Mouse (Mus musculus) midbrain, embryonic 11.5 days (tissue): ENCODE results near the gene Rad18. TPM values are rescaled to one million over a fixed set of nuclear protein-coding genes. Genes with fewer than 3 reads are reported as not detected.
A peak's percentile ranks its signal among the peaks of the same experiment; 100 is the strongest.
"Not testable (repeated sequence)": the region's sequence is repeated elsewhere in the genome, so short reads cannot be mapped to it uniquely, and the experiment has no call there.

ENCODE experiments used
- ATAC-seq: fragments of 200-750 bp; cut with Nextera tagmentation; 2 replicates; pipeline ENCODE4 v1.8.0; 2017; ENCODE audit warnings: moderate TSS enrichment, moderate library complexity; ENCODE audit not compliant: low FRiP score
- DNase-seq: peaks from one replicate; pipeline ENCODE4 v3.0.0; 2015; ENCODE audit warnings: low spot score; ENCODE audit errors: missing footprints
- H3K27ac ChIP-seq: fragments of 300-500 bp; sonication (generic); 2 replicates; pipeline ENCODE4 v1.5.1; 2014; ENCODE audit warnings: low read depth, low read length
- H3K27me3 ChIP-seq: fragments of 300-500 bp; sonication (generic); 2 replicates; pipeline ENCODE4 v1.6.1; 2014; ENCODE audit warnings: mild to moderate bottlenecking, low read length, moderate library complexity, mixed read lengths; ENCODE audit not compliant: control insufficient read depth, insufficient read depth
- H3K36me3 ChIP-seq: fragments of 300-500 bp; sonication (generic); 2 replicates; pipeline ENCODE4 v1.6.1; 2014; ENCODE audit warnings: mild to moderate bottlenecking, low read length, moderate library complexity, mixed read lengths; ENCODE audit not compliant: control insufficient read depth, insufficient read depth
- H3K4me1 ChIP-seq: fragments of 300-500 bp; sonication (generic); 2 replicates; pipeline ENCODE4 v1.6.1; 2014; ENCODE audit warnings: low read length; ENCODE audit not compliant: control insufficient read depth, insufficient read depth
- H3K4me2 ChIP-seq: fragments of 300-500 bp; sonication (generic); 2 replicates; pipeline ENCODE4 v1.6.1; 2014; ENCODE audit warnings: mild to moderate bottlenecking, moderate library complexity
- H3K4me3 ChIP-seq: fragments of 300-500 bp; sonication (generic); 2 replicates; pipeline ENCODE4 v1.5.1; 2014; ENCODE audit warnings: low read depth, low read length
- H3K9ac ChIP-seq: fragments of 300-500 bp; sonication (generic); 2 replicates; pipeline ENCODE4 v1.6.1; 2014; ENCODE audit warnings: low read length
- H3K9me3 ChIP-seq: fragments of 300-500 bp; sonication (generic); 2 replicates; pipeline ENCODE4 v1.6.1; 2016; ENCODE audit warnings: low read length; ENCODE audit not compliant: control insufficient read depth
- whole genome bisulfite sequencing: fragments of 180-500 bp; shearing (Covaris S2); extraction: QIAGEN DNeasy Blood & Tissue Kit; methylation state at CpG from one replicate; pipeline ENCODE4 v1.1.7; 2014; 5-methylcytosine and 5-hydroxymethylcytosine counted together
- polyA plus RNA-seq: library from polyadenylated mRNA; unstranded; fragments of >200 nt; fragmentation: Nextera tagmentation; extraction: Ambion mirVana; gene quantifications from 2 replicates; pipeline ENCODE4 v1.2.1, GENCODE M21; 2014

Rad18 gene
- polyA plus RNA-seq, 1 experiment from 2014 or later = 39.7 TPM

DNA sequence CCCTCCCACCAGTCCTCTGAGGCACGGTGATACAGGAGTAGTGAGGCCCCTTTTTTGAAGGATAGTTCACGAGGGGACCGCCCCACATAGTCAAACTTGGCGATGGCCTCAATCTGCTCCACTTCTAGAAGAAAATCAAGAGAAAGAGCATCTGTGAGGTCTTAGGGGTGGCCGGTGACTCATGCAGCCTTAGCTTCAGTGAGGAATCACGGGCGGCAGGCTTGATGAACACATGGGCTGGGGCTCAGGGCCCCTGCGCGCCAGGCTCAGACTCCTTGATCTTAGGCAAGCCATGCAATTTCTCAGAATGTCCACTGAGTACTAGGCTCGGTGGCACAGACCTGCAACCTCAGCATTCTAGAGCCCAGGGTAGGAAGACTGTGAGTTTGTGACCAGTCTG, 34.9 kb upstream of the Rad18 start:
- Histone ChIP-seq H3K4me1 (peaks cover 16% of the 10 kb centered on the region), H3K36me3 (peaks cover 57% of the 10 kb centered on the region)
- WGBS = 94% methylated on average over 10 of the region's 10 CpGs

DNA sequence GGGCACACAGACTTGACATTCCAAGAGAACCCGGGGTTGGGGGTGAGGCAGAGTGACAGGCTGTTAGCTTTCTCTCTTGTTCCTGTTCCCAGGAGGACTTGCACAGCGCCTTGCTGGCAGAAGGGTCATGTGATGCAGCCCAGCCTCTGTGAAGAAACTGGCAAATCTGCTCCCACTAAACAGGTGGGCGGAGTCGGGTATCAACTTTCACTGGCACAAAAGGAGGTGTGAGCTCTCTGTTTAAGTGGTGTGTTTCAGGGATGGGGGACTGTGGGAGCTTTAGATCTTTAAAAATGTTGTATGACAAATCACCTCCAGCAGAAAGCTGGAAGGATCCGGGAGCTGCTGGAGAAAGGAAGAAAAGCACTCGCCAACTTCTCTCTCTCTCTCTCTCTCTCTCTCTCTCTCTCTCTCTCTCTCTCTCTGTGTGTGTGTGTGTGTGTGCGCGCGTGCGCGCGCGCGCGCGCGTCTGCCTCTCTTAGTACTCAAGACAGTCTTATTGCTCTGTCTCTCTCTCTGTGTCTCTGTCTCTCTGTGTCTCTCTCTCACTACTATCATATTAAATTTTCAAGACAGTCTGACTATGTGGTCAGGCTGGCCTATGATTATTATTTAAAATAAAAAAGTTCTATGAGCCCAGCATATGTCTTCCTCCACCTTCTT, 32.4 kb upstream of the Rad18 start:
- H3K36me3 ChIP-seq = peaks cover 54% of the 10 kb centered on the region
- H3K27ac ChIP-seq = peak overlapping the region; percentile 61
- no peak overlapping the region for H3K4me3 ChIP-seq
- 4% methylated on average over 17 of the region's 17 CpGs for WGBS
- H3K27me3 ChIP-seq = no peaks in the 10 kb centered on the region
- no peaks in the 10 kb centered on the region; the same call in 1 of the 2 replicates for H3K9me3 ChIP-seq
- no peak overlapping the region for H3K4me2 ChIP-seq
- H3K4me1 ChIP-seq = peaks cover 16% of the 10 kb centered on the region
- ATAC-seq (peak; percentile 89), DNase-seq (peak; percentile 94)
- no peak overlapping the region for H3K9ac ChIP-seq

More for the DNA sequence above, 34.9 kb upstream of the Rad18 start:
- DNase-seq (no peak), ATAC-seq (no peak)
- H3K9ac ChIP-seq = no peak overlapping the region
- H3K9me3 ChIP-seq = no peaks in the 10 kb centered on the region; the same call in 1 of the 2 replicates
- no peak overlapping the region for H3K4me2 ChIP-seq
- no peak overlapping the region for H3K27ac ChIP-seq
- H3K4me3 ChIP-seq = no peak overlapping the region
- H3K27me3 ChIP-seq = no peaks in the 10 kb centered on the region

DNA sequence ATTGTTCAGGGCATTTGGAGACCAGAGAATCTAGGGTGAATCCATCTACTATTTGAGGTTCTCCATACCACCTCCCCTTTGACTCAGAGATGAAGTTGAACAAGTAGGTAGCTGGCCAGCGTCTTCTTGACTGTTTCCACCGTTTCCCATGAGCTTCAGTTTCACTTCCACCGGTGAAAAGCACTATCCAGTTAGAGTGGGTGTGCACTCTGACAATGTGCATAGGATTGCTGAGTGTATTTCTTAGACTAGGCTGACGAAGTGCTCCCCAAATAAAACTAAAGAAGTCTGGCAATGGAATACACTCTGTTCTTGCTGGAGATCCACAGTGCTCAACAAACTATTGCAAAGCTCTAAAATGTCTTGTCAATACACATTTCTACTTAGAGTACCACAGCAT, 29.0 kb upstream of the Rad18 start:
- Histone ChIP-seq H3K4me3 (no peak overlapping the region), H3K9ac (no peak overlapping the region), H3K27me3 (no peaks in the 10 kb centered on the region), H3K4me2 (no peak overlapping the region), H3K9me3 (no peaks in the 10 kb centered on the region), H3K27ac (no peak overlapping the region), H3K4me1 (peaks cover 16% of the 10 kb centered on the region), H3K36me3 (peaks cover 42% of the 10 kb centered on the region)
- DNase-seq = no peak
- WGBS = 89% methylated on average over 4 of the region's 4 CpGs
- ATAC-seq = no peak

DNA sequence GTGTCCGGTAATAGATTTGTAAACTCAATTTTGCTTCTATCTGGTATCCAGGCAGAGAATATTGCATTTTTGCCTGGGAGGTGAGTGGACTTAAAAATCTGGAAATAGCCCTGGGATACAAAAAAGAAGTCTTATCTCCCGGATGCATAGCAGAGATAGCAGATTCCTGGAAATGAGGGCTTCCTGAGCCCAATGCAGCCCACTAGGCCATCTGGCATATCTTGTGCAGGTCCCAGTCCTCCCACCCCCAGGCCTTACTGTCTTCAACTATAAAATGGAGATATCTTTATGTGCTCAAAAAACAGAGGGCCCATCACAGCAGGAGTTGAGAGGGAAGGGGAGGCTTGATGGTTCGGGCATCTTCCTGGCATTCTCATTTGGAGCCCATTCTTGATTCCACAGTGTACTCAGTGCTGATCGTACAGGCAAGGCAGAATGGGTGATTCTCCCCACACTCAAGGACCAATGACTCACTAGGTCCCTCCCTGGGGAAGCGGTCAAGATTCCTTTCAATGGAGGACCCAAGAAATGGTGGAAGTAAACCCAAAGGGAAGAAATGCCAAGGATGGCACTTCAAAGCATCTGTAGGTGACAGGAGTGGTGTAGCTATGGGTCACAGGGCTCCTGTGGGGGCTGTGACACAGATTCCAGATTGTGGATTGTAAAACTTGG, 24.1 kb upstream of the Rad18 start:
- Histone ChIP-seq H3K27ac (no peak overlapping the region), H3K9me3 (no peaks in the 10 kb centered on the region), H3K4me2 (no peak overlapping the region), H3K27me3 (no peaks in the 10 kb centered on the region), H3K9ac (no peak overlapping the region), H3K36me3 (peaks cover 24% of the 10 kb centered on the region), H3K4me1 (no peaks in the 10 kb centered on the region), H3K4me3 (no peak overlapping the region)
- no peak for DNase-seq
- no peak for ATAC-seq
- 89% methylated on average over 5 of the region's 5 CpGs for WGBS

DNA sequence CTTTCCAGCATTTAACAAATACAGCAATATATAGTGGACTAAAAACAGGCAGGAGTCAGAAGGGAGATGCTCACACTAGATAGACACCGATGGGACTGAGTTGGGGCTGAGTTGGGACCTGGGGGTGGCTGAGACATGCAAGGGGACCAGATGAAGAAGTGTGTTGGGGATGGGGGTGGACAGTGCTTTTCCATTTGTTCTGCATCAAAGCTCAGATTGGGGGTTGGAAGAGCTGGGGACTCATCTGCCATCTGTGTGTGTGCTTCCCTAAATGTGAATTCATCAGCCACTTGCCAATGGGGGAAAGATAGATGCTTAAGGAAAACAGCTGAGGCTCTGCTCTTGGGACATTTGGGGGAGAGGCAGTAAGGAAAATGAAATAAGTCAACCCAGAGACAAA, 23.5 kb upstream of the Rad18 start:
- Histone ChIP-seq H3K9ac (no peak overlapping the region), H3K36me3 (peaks cover 20% of the 10 kb centered on the region), H3K27me3 (no peaks in the 10 kb centered on the region), H3K4me2 (no peak overlapping the region), H3K4me3 (no peak overlapping the region), H3K27ac (no peak overlapping the region), H3K9me3 (no peaks in the 10 kb centered on the region), H3K4me1 (no peaks in the 10 kb centered on the region)
- ATAC-seq = no peak
- WGBS = 97% methylated on average over 1 of the region's 1 CpGs
- DNase-seq = peak; percentile 80

DNA sequence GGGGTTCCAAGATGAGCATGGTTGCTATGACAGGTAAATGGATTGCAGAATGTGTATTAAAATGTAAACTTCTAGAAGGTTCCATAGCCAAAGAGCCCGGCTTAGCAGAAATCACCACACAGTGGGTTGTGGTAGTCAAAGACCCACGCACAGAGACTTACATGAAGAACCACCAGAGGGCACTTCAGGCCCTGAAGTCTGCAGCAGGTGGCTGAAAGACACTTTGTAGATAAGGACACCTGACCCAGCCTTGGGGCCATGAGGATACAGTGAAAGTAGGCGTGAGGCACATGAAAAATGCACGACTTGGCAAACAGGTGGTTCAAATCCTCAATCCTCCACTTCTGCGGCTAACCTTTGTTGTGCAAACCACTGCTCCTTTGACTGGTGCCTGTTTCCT, 20.7 kb upstream of the Rad18 start:
- no peak overlapping the region for H3K27ac ChIP-seq
- H3K36me3 ChIP-seq = peaks cover 8% of the 10 kb centered on the region
- ATAC-seq = no peak
- no peak overlapping the region for H3K4me3 ChIP-seq
- H3K4me1 ChIP-seq = no peaks in the 10 kb centered on the region
- H3K9ac ChIP-seq = no peak overlapping the region
- no peaks in the 10 kb centered on the region for H3K27me3 ChIP-seq
- H3K4me2 ChIP-seq = no peak overlapping the region
- WGBS = 73% methylated on average over 5 of the region's 5 CpGs
- H3K9me3 ChIP-seq = no peaks in the 10 kb centered on the region; the same call in 1 of the 2 replicates
- no peak for DNase-seq

DNA sequence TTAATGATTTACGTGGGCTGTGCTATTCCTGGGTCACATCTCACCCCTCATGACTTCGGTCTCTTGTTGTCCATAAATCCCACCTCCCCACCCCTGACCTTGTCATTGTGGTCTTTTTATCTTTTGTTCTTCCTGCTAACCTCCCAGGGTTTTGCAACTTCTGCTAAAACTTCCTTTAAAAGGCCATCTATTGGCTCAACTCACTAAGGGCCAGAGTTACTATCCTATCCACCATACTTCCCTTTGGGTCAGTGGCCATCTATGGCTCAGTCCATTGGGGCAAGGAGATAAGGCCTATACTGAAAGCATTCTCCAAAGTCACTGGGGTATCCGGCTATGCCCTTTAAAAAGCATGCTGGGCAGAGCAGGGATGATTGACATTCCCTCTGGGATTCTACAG, 17.5 kb upstream of the Rad18 start:
- no peak overlapping the region for H3K27ac ChIP-seq
- no peak for ATAC-seq
- H3K9me3 ChIP-seq = no peaks in the 10 kb centered on the region; the same call in 1 of the 2 replicates
- H3K9ac ChIP-seq = no peak overlapping the region
- H3K27me3 ChIP-seq = no peaks in the 10 kb centered on the region
- H3K4me2 ChIP-seq = no peak overlapping the region
- no peak for DNase-seq
- no peaks in the 10 kb centered on the region for H3K4me1 ChIP-seq
- no peaks in the 10 kb centered on the region for H3K36me3 ChIP-seq
- no peak overlapping the region for H3K4me3 ChIP-seq
- 88% methylated on average over 3 of the region's 3 CpGs for WGBS

DNA sequence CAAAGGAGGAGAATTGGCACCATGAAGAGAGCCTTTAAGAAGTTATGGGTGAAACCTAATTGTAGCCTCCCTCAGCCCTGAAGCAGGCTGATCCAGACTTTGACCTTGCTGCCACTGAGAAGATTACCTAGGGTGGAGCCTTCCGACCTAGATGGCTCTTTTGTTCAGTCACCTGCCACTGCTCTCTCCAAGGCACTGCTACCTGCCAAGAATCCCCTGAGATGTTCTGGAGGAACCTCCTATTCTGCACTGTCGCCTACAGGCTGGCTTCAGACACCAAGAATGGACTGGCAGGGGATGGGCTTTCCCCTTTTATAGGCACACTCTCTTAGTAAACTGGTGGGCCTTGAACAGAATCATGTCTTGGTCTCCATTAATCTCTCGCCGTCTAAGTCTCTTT, 5.8 kb upstream of the Rad18 start:
- not testable (repeated sequence) for H3K27me3 ChIP-seq, H3K27ac ChIP-seq, H3K4me3 ChIP-seq, H3K4me2 ChIP-seq, H3K9me3 ChIP-seq, H3K36me3 ChIP-seq, H3K9ac ChIP-seq, H3K4me1 ChIP-seq, DNase-seq, ATAC-seq
- WGBS = 84% methylated on average over 4 of the region's 4 CpGs

DNA sequence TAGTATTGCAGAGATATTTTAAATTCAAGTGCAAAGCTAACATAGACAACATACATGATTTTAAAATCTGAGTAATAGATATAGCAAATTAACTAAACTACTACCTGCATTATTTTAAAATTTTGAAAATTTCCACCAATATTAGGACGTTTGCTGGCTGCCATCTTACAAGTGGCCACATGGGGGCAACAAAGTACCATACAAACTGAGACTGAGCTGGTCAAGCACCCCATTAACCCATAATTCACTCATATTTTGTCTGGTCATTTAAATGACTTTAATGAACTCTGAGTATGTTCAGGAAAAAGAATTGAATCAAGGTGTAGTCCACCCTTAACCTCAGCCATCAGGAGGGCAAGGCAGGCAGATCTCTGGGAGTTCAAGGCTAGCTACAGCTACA, 3.9 kb upstream of the Rad18 start:
- peak; percentile 96 for DNase-seq
- Histone ChIP-seq H3K27ac (no peak overlapping the region), H3K36me3 (no peaks in the 10 kb centered on the region)

More for the DNA sequence above, 3.9 kb upstream of the Rad18 start:
- Histone ChIP-seq H3K4me3 (no peak overlapping the region), H3K4me1 (no peaks in the 10 kb centered on the region), H3K27me3 (0 out of 2 replicates have a peak, but pooled peaks cover 2% of the 10 kb centered on the region), H3K9me3 (no peaks in the 10 kb centered on the region), H3K4me2 (no peak overlapping the region), H3K9ac (no peak overlapping the region)
- 0% methylated on average over 1 of the region's 1 CpGs for WGBS
- ATAC-seq = 0 out of 2 replicates have a peak, but pooled peaks have one; percentile 1
